Mouse (Mus musculus): ENCODE results near the gene Gm10717.
"Not testable (repeated sequence)": the region's sequence is repeated elsewhere in the genome, so short reads cannot be mapped to it uniquely, and the experiment has no call there.

The Gm10717 gene

GRCm38 (mm10) chr9:3024912-3025467 is at the start of gene Gm10717:
TSS of gene Gm10717 (plus strand) at chr9:3025417.
- in situ Hi-C loops (cut with MboI, MseI) = not testable (repeated sequence)

GRCm38 (mm10) chr9:3000445-3000972 is 24.7 kb upstream of the Gm10717 start, which contains the start of gene Gm10722:
TSS of gene Gm10722 (plus strand) at chr9:3000922.
- in situ Hi-C loops (cut with MboI, MseI) = not testable (repeated sequence)

- in situ Hi-C loops (cut with MboI, MseI) = not testable (repeated sequence)
Measured at GRCm38 (mm10) chr9:3001006-3001405, 24.2 kb upstream of the Gm10717 start.

DNA sequence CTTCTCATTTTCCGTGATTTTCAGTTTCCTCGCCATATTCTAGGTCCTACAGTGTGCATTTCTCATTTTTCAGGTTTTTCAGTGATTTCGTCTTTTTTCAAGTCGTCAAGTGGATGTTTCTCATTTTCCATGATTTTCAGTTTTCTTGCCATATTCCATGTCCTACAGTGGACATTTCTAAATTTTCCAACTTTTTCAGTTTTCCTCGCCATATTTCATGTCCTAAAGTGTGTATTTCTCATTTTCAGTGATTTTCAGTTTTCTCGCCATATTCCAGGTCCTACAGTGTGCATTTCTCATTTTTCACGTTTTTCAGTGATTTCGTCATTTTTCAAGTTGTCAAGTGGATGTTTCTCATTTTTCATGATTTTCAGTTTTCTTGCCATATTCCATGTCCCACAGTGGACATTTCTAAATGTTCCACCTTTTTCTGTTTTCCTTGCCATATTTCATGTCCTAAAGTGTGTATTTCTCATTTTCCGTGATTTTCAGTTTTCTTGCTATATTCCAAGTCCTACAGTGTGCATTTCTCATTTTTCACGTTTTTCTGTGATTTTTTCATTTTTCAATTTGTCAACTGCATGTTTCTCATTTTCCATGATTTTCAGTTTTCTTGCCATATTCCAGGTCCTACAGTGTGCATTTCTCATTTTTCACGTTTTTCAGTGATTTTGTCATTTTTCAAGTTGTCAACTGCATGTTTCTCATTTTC is 23.1 kb upstream of the Gm10717 start:
- in situ Hi-C loops (cut with MboI, MseI) = not testable (repeated sequence)

GRCm38 (mm10) chr9:3002794-3003396 is 22.3 kb upstream of the Gm10717 start, which contains the start of gene Gm11168:
TSS of gene Gm11168 (plus strand) at chr9:3003346.
- in situ Hi-C loops (cut with MboI, MseI) = not testable (repeated sequence)

DNA sequence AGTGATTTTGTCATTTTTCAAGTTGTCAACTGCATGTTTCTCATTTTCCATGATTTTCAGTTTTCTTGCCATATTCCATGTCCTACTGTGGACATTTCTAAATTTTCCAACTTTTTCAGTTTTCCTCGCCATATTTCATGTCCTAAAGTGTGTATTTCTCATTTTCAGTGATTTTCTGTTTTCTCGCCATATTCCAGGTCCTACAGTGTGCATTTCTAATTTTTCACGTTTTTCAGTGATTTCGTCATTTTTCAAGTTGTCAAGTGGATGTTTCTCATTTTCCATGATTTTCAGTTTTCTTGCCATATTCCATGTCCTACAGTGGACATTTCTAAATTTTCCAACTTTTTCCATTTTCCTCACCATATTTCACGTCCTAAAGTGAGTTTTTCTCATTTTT is 19.0 kb upstream of the Gm10717 start:
- in situ Hi-C loops (cut with MboI, MseI) = not testable (repeated sequence)

DNA sequence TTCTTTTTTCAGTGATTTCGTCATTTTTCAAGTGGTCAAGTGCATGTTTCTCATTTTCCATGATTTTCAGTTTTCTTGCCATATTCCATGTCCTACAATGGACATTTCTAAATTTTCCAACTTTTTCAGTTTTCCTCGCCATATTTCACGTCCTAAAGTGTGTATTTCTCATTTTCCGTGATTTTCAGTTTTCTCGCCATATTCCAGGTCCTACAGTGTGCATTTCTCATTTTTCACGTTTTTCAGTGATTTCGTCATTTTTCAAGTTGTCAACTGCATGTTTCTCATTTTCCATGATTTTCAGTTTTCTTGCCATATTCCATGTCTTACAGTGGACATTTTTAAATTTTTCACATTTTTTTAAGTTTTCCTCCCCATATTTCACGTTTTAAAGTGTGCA is 18.6 kb upstream of the Gm10717 start:
- in situ Hi-C loops (cut with MboI, MseI) = not testable (repeated sequence)

- in situ Hi-C loops (cut with MboI, MseI) = not testable (repeated sequence)
Measured at GRCm38 (mm10) chr9:3007272-3007671, 17.9 kb upstream of the Gm10717 start.

- in situ Hi-C loops (cut with MboI, MseI) = not testable (repeated sequence)
Measured at GRCm38 (mm10) chr9:3009331-3009730, 15.9 kb upstream of the Gm10717 start.

DNA sequence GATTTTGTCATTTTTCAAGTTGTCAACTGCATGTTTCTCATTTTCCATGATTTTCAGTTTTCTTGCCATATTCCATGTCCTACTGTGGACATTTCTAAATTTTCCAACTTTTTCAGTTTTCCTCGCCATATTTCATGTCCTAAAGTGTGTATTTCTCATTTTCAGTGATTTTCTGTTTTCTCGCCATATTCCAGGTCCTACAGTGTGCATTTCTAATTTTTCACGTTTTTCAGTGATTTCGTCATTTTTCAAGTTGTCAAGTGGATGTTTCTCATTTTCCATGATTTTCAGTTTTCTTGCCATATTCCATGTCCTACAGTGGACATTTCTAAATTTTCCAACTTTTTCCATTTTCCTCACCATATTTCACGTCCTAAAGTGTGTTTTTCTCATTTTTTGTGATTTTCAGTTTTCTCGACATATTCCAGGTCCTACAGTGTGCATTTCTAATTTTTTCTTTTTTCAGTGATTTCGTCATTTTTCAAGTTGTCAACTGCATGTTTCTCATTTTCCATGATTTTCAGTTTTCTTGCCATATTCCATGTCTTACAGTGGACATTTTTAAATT is 13.1 kb upstream of the Gm10717 start:
- in situ Hi-C loops (cut with MboI, MseI) = not testable (repeated sequence)

- in situ Hi-C loops (cut with MboI, MseI) = not testable (repeated sequence)
Measured at GRCm38 (mm10) chr9:3012733-3013279, 12.4 kb upstream of the Gm10717 start, which contains the start of gene Gm10721. TSS of gene Gm10721 (plus strand) at chr9:3013140.

DNA sequence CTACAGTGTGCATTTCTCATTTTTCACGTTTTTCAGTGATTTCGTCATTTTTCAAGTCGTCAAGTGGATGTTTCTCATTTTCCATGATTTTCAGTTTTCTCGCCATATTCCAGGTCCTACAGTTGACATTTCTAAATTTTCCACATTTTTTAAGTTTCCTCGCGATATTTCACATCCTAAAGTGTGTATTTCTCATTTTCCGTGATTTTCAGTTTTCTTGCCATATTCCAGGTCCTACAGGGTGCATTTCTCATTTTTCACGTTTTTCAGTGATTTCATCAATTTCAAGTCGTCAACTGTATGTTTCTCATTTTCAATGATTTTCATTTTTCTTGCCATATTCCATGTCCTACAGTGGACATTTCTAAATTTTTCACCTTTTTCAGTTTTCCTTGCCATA is 9.9 kb upstream of the Gm10717 start, which contains the start of gene Gm10720:
Gene Gm10720, plus strand, starts transcription at position 301 of the 400 bp plus-strand sequence.
- in situ Hi-C loops (cut with MboI, MseI) = not testable (repeated sequence)

DNA sequence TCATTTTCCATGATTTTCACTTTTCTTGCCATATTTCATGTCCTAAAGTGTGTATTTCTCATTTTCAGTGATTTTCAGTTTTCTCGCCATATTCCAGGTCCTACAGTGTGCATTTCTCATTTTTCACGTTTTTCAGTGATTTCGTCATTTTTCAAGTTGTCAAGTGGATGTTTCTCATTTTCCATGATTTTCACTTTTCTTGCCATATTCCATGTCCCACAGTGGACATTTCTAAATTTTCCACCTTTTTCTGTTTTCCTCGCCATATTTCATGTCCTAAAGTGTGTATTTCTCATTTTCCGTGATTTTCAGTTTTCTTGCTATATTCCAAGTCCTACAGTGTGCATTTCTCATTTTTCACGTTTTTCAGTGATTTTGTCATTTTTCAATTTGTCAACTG is 9.3 kb upstream of the Gm10717 start:
- in situ Hi-C loops (cut with MboI, MseI) = not testable (repeated sequence)

DNA sequence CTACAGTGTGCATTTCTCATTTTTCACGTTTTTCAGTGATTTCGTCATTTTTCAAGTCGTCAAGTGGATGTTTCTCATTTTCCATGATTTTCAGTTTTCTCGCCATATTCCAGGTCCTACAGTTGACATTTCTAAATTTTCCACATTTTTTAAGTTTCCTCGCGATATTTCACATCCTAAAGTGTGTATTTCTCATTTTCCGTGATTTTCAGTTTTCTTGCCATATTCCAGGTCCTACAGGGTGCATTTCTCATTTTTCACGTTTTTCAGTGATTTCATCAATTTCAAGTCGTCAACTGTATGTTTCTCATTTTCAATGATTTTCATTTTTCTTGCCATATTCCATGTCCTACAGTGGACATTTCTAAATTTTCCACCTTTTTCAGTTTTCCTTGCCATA is 8.1 kb upstream of the Gm10717 start, which contains the start of gene Gm10719:
Gene Gm10719, plus strand, starts transcription at position 301 of the 400 bp plus-strand sequence.
- in situ Hi-C loops (cut with MboI, MseI) = not testable (repeated sequence)

- in situ Hi-C loops (cut with MboI, MseI) = not testable (repeated sequence)
Measured at GRCm38 (mm10) chr9:3018944-3019343, 6.3 kb upstream of the Gm10717 start.

- in situ Hi-C loops (cut with MboI, MseI) = not testable (repeated sequence)
Measured at GRCm38 (mm10) chr9:3019835-3020727, 5.1 kb upstream of the Gm10717 start.

- in situ Hi-C loops (cut with MboI, MseI) = not testable (repeated sequence)
Measured at GRCm38 (mm10) chr9:3022316-3023008, 2.8 kb upstream of the Gm10717 start.

GRCm38 (mm10) chr9:3023312-3023984 is 1.8 kb upstream of the Gm10717 start, which contains the start of gene Gm10718:
TSS of gene Gm10718 (plus strand) at chr9:3023547.
- in situ Hi-C loops (cut with MboI, MseI) = not testable (repeated sequence)

DNA sequence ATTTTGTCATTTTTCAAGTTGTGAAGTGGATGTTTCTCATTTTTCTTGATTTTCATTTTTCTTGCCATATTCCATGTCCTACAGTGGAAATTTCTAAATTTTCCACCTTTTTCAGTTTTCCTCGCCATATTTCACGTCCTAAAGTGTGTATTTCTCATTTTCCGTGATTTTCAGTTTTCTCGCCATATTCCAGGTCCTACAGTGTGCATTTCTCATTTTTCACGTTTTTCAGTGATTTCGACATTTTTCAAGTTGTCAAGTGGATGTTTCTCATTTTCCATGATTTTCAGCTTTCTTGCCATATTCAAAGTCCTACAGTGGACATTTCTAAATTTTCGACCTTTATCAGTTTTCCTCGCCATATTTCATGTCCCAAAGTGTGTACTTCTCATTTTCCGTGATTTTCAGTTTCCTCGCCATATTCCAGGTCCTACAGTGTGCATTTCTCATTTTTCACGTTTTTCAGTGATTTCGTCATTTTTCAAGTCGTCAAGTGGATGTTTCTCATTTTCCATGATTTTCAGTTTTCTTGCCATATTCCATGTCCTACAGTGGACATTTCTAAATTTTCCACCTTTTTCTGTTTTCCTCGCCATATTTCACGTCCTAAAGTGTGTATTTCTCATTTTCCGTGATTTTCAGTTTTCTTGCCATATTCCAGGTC is 1.1 kb upstream of the Gm10717 start:
- in situ Hi-C loops (cut with MboI, MseI) = not testable (repeated sequence)

Measured in T-helper 1 cell (primary cell).